Mouse (Mus musculus) erythroblast, adult 5-6 weeks (primary cell): ENCODE results near the gene Zfp945. TPM values are rescaled to one million over a fixed set of nuclear protein-coding genes. Genes with fewer than 3 reads are reported as not detected.
"Not testable (repeated sequence)": the region's sequence is repeated elsewhere in the genome, so short reads cannot be mapped to it uniquely, and the experiment has no call there.

Experiments used
- ATAC-seq: replicated peaks from 2 replicates; pipeline ENCODE4 v1.8.0; 2016; ENCODE audit warnings: moderate number of reproducible peaks, mild to moderate bottlenecking, moderate TSS enrichment, inconsistent platforms; ENCODE audit not compliant: poor library complexity, low FRiP score, severe bottlenecking
- total RNA-seq, 2 experiments: library from RNA; stranded (forward) in 1 of 2; stranded (reverse) in 1 of 2; fragments of 150-400 nt in 1 of 2; fragments of 200-764, 138-1000 nt in 1 of 2; gene quantifications; 2 replicates each; pipeline versions ENCODE4 v1.2.3 to v1.2.4; 2015 to 2017; ENCODE audit warnings: low replicate concordance in 2 of 2

Gene Zfp945
- total RNA-seq (2015; ENCODE audit: low replicate concordance), result 2.1 and 6.5 TPM in 2 replicates
- 5.4 and 6.2 TPM in 2 replicates for total RNA-seq (2017; ENCODE audit: low replicate concordance)

DNA sequence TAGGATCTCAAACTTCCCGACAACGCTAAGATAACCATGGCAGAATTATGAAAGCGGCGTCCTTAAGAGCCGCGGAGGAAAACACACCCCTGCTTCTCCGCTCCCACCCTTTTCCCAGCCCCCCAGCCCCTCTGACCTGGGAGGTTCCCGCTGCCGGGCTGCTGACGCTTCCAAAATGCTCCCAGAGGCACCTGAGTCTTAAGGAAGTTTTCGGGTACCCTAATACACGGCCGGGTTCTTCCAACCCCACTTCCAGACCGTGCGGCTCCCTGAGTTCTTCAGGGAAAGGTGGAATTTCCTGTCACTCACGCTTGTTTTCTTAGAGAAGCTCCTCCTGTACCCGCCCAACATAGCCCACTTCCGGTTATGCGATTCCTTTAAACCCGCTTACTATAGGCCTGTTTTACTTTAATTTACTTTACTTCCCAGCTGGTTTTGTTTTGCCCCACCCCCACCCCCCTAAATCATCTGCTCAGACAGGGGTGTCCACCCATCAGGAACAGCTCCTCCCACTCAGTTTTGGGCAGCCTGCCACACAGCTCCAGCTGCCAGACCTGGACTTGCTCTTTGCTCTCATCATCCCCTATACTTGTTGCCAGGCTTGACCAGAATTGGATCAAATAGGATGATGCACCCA lies at the start of gene Zfp945:
Gene Zfp945, minus strand, starts transcription at position 290 of the 637 bp plus-strand sequence.
- ATAC-seq, result peak; percentile 86

DNA sequence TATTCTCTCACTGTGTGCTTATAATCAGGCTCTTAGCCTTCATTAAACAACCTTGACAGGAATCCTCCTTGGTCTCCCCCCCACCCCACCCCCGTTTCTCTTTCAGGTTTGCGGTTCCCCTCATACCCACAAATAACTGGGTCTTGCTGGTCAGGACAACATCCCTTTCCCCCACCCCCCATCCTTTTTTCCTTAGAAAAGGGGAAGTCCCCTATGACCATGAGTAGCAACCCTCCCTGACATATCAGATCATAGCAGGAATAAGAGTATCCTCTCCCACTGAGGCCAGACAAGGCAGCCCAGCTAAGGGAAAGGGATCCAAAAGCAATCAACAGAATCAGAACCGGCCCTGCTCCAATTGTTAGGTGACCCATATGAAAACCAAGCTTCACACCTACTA lies 21.4 kb upstream of the Zfp945 start:
- ATAC-seq, result no peak

DNA sequence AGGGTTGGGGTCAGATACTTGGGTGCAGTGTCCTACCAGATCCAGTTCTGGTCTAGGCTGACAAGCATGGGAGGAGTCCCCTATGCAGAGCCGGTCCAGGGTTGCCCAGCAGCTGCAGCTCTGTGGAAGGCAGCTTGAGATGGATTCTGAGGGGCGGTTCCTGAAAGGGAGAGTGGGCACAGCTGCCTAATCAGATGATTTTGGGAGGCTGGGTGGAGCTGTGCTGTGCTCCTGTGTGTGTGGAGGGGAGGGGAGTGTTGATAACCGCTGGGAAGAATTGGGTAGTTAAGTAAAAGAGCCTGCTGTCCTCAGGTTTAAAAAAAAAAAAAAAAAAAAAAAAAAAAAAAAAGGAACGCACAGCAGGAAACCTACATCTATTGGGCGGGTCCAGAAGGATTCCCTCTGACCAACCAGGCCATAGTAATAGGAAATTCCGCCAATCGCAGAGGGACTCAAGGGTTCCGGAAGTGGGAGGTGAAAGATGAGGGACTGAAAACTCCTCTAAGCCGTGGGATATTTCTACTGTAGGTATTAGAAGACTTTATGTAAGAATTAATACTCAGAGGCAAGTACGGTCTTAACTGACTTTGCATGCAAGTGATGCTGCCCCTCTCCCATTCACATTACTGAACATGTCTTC lies 17.2 kb upstream of the Zfp945 start:
- no peak for ATAC-seq

GRCm38 (mm10) chr17:22877427-22878307 lies 10.7 kb upstream of the Zfp945 start:
- no peak for ATAC-seq

DNA sequence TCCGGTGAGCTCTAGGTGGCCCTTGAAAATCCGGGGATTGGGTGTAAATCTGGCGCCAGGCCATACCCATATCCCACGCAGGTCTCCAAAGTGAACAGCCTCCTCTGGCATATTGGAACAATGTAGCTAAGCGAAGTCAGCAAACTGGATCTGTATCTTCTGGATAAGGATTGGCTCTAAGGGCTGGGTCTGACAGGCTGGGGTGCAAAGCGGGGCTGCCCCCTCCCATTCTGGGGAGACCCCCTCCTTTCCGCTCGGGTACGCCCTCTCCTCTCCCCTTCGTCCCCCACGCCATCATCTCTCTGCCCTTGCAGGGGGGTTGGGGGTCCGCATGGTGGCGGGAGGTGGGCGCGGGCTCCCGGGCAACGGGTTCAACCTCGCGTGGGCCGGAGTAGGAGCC lies 9.4 kb upstream of the Zfp945 start:
- ATAC-seq, result peak; percentile 96

DNA sequence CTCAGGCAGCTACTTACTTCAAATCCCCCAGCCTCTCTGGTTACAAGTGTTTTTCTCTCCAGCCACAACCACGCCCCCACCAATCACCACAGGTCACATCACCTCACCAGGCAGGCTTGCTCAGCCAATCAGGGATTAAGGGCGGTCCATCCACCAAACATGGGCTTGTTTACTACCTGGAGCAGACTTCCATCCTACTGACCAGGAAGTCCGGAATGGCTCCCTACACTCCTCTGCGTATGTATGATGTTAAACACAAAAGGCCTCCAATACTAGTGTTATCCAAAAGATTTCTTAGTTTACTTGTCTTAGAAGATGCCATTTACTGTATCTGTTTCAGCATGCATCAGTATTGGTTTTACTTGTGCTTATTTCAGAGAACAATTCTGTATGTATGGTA lies 8.6 kb upstream of the Zfp945 start:
- ATAC-seq, result not testable (repeated sequence)

GRCm38 (mm10) chr17:22866421-22866844 lies 501 bp downstream of the Zfp945 start:
- peak; percentile 37 for ATAC-seq

GRCm38 (mm10) chr17:22821166-22821565 lies 45.8 kb downstream of the Zfp945 start:
- no peak for ATAC-seq

GRCm38 (mm10) chr17:22818199-22818595 lies 48.7 kb downstream of the Zfp945 start:
- no peak for ATAC-seq

DNA sequence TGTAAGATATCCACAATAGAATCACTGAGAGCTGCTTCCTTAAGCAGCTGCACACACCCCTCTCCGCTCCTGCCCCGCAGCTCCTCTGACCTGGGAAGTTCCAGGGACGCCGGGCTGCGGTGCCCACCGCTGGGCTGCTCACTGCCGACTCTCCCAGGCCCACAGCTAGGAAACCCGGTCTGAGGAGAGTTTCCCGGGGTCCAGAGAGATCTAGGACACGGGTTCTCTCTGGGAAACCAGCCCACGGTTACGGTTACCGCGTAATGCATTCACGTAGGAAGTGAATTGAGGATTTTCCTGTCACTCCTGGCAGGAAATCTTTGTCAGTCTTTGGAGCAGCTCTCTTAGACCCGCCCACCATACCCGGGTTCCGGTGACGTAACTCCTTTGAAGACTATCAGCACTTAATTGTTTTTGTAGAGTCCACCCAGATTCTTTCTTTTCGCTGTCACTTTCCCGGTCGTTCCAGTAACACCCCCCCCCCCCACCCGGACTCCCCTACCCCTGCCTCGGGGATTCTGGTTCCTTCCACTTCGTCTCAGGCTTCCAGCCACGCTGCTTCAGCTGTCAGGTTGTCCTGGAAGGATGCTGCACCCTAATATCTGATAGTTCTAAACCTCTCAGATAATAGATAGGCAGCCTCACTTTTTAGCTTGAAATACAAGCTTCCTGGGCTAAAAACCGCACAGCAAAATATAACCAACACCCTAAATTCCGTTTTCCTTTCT lies 49.3 kb downstream of the Zfp945 start:
- no peak for ATAC-seq

GRCm38 (mm10) chr17:22799707-22800106 lies 67.2 kb downstream of the Zfp945 start:
- ATAC-seq, result no peak

Other genes with a start within 250 kb of the Zfp945 start
- not detected in 2 replicates for gene Vmn2r113, start 75.8 kb upstream of the Zfp945 start, total RNA-seq (2015; ENCODE audit: low replicate concordance)
- gene Vmn2r113, start 75.8 kb upstream of the Zfp945 start, total RNA-seq (2017; ENCODE audit: low replicate concordance), result 0.17 and 0.28 TPM in 2 replicates
- not detected in 2 replicates for gene Vmn2r-ps130, start 194.0 kb upstream of the Zfp945 start, total RNA-seq (2015; ENCODE audit: low replicate concordance)
- not detected in 2 replicates for gene Vmn2r-ps130, start 194.0 kb upstream of the Zfp945 start, total RNA-seq (2017; ENCODE audit: low replicate concordance)